Mouse (Mus musculus) kidney, adult 2 months (tissue): ENCODE measurements around the gene 3110001I22Rik. TPM values are rescaled to one million over a fixed set of nuclear protein-coding genes. Genes with fewer than 3 reads are reported as not detected.
A peak's percentile ranks its signal among the peaks of the same experiment; 100 is the strongest.

ENCODE experiments used
- DNase-seq: peaks from one replicate; pipeline ENCODE4 v3.0.0; 2021
- H3K27ac ChIP-seq: fragments of 200-500 bp; 2 replicates; pipeline ENCODE4 v1.5.1; 2012; ENCODE audit warnings: low read depth, low read length, control low read depth, inconsistent platforms; ENCODE audit not compliant: insufficient read depth
- H3K27me3 ChIP-seq: fragments of 200-500 bp; replicated peaks from 2 replicates; pipeline ENCODE4 v1.6.1; 2012; ENCODE audit warnings: mild to moderate bottlenecking, moderate library complexity, low read length, inconsistent platforms; ENCODE audit not compliant: control insufficient read depth, insufficient read depth
- H3K36me3 ChIP-seq: fragments of 200-500 bp; 2 replicates; pipeline ENCODE4 v1.6.1; 2012; ENCODE audit warnings: mild to moderate bottlenecking, moderate library complexity, low read length, inconsistent platforms; ENCODE audit not compliant: control insufficient read depth, insufficient read depth
- H3K4me1 ChIP-seq: fragments of 200-500 bp; 2 replicates; pipeline ENCODE4 v1.6.1; 2011; ENCODE audit warnings: low read length; ENCODE audit not compliant: control insufficient read depth, insufficient read depth
- H3K4me3 ChIP-seq: fragments of 200-500 bp; 2 replicates; pipeline ENCODE4 v1.5.1; 2011; ENCODE audit warnings: mild to moderate bottlenecking, low read depth, low read length, control low read depth; ENCODE audit not compliant: insufficient read depth
- CTCF ChIP-seq: fragments of 200-500 bp; conservative IDR thresholded peaks from 2 replicates; pipeline ENCODE4 v1.5.1; 2011; ENCODE audit warnings: low read depth, mild to moderate bottlenecking, control low read depth, low read length, moderate library complexity, mixed read lengths; ENCODE audit not compliant: insufficient read depth, insufficient read length
- POLR2A ChIP-seq: fragments of 200-500 bp; IDR thresholded peaks from one replicate; pipeline ENCODE4 v1.6.1; 2011; ENCODE audit warnings: low read depth, low read length, control low read depth
- WGBS: fragments of 180-500 bp; shearing (Covaris S2); methylation state at CpG from one replicate; pipeline ENCODE4 v1.1.7; 2018; 5-methylcytosine and 5-hydroxymethylcytosine counted together
- polyA plus RNA-seq: library from polyadenylated mRNA; depleted of rRNA; stranded (reverse); fragments of >200 nt; gene quantifications from 2 replicates; pipeline ENCODE4 v1.2.3, GENCODE M21; 2012; rRNA removed

3110001I22Rik gene
- polyA plus RNA-seq, 1 experiment = 0.92 TPM

- Histone ChIP-seq H3K27me3 (no peaks in the 10 kb centered on the region), H3K27ac (no peak overlapping the region), H3K4me1 (no peaks in the 10 kb centered on the region), H3K36me3 (no peaks in the 10 kb centered on the region), H3K4me3 (no peak overlapping the region)
- 89% methylated on average over 2 of the region's 2 CpGs for WGBS
- TF ChIP-seq POLR2A = no peak
- TF ChIP-seq CTCF = no peak
- no peak for DNase-seq
These were observed 45.3 kb downstream of the 3110001I22Rik start for GRCm38 (mm10) chr16:13716821-13717553.

- H3K27ac ChIP-seq = no peak overlapping the region
- no peak overlapping the region for H3K4me3 ChIP-seq
- no peaks in the 10 kb centered on the region for H3K4me1 ChIP-seq
- TF ChIP-seq CTCF = no peak
- TF ChIP-seq POLR2A = no peak
- peak; percentile 48 for DNase-seq
- WGBS = 27% methylated on average over 10 of the region's 10 CpGs
- no peaks in the 10 kb centered on the region for H3K27me3 ChIP-seq
- no peaks in the 10 kb centered on the region for H3K36me3 ChIP-seq
These were observed 51.2 kb downstream of the 3110001I22Rik start for GRCm38 (mm10) chr16:13722937-13723336.

- no peak overlapping the region for H3K4me3 ChIP-seq
- H3K27ac ChIP-seq = no peak overlapping the region
These were observed 56.1 kb downstream of the 3110001I22Rik start for GRCm38 (mm10) chr16:13727811-13728335.

More at GRCm38 (mm10) chr16:13727811-13728335, 56.1 kb downstream of the 3110001I22Rik start:
- 94% methylated on average over 5 of the region's 5 CpGs for WGBS
- H3K4me1 ChIP-seq = no peaks in the 10 kb centered on the region
- DNase-seq = no peak
- TF ChIP-seq CTCF (no peak), POLR2A (no peak)
- H3K36me3 ChIP-seq = no peaks in the 10 kb centered on the region
- no peaks in the 10 kb centered on the region for H3K27me3 ChIP-seq

Other genes with a start within 250 kb of the 3110001I22Rik start
- 12.3 and 15.1 TPM in 2 replicates for gene Parn, start 3.8 kb upstream of the 3110001I22Rik start, polyA plus RNA-seq
- gene Bfar, start 71 bp upstream of the 3110001I22Rik start, polyA plus RNA-seq = 30.2 and 31.2 TPM in 2 replicates
- 0.10 and 0.58 TPM in 2 replicates for gene Pla2g10, start 59.1 kb downstream of the 3110001I22Rik start, polyA plus RNA-seq
- gene Rrn3, start 108.8 kb downstream of the 3110001I22Rik start, polyA plus RNA-seq = 9.2 and 11.0 TPM in 2 replicates
- 60.5 and 67.9 TPM in 2 replicates for gene Ntan1, start 146.9 kb downstream of the 3110001I22Rik start, polyA plus RNA-seq
- gene Pdxdc1, start 231.2 kb downstream of the 3110001I22Rik start, polyA plus RNA-seq = 77.3 and 85.4 TPM in 2 replicates
- gene Mpv17l, start 231.2 kb downstream of the 3110001I22Rik start, polyA plus RNA-seq = 363 and 893 TPM in 2 replicates